Mouse (Mus musculus): ENCODE results near the gene Stard7.
"Not testable (repeated sequence)": the region's sequence is repeated elsewhere in the genome, so short reads cannot be mapped to it uniquely, and the experiment has no call there.

Stard7 gene

GRCm38 (mm10) chr2:127269491-127270299 lies at the start of gene Stard7:
Gene Stard7, plus strand, starts transcription at chr2:127270218.
- peak; percentile 95 for DNase-seq

- DNase-seq = no peak
Observed at GRCm38 (mm10) chr2:127225261-127225660, 44.8 kb upstream of the Stard7 start.

GRCm38 (mm10) chr2:127237897-127238610 lies 32.0 kb upstream of the Stard7 start:
- DNase-seq = no peak

GRCm38 (mm10) chr2:127240065-127240464 lies 30.0 kb upstream of the Stard7 start:
- no peak for DNase-seq

GRCm38 (mm10) chr2:127247592-127248333 lies 22.3 kb upstream of the Stard7 start, which contains the start of the genes Ciao1 and Tmem127:
Gene Ciao1, minus strand, starts transcription at chr2:127247816.
Gene Tmem127, plus strand, starts transcription at chr2:127247908.
- DNase-seq = peak; percentile 98

GRCm38 (mm10) chr2:127248334-127249004 lies 21.5 kb upstream of the Stard7 start:
- peak; percentile 25 for DNase-seq

GRCm38 (mm10) chr2:127250291-127251008 lies 19.6 kb upstream of the Stard7 start:
- no peak for DNase-seq

- DNase-seq = no peak
Observed at GRCm38 (mm10) chr2:127251457-127251856, 18.6 kb upstream of the Stard7 start.

- no peak for DNase-seq
Observed at GRCm38 (mm10) chr2:127251880-127252527, 18.0 kb upstream of the Stard7 start.

- no peak for DNase-seq
Observed at GRCm38 (mm10) chr2:127252787-127253186, 17.2 kb upstream of the Stard7 start.

- DNase-seq = no peak
Observed at GRCm38 (mm10) chr2:127254604-127255134, 15.3 kb upstream of the Stard7 start.

GRCm38 (mm10) chr2:127255294-127255693 lies 14.7 kb upstream of the Stard7 start:
- DNase-seq = no peak

- DNase-seq = peak; percentile 23
Observed at GRCm38 (mm10) chr2:127259340-127259739, 10.7 kb upstream of the Stard7 start.

- DNase-seq = no peak
Observed at GRCm38 (mm10) chr2:127262480-127262879, 7.5 kb upstream of the Stard7 start.

GRCm38 (mm10) chr2:127267854-127268253 lies 2.2 kb upstream of the Stard7 start:
- DNase-seq = no peak

GRCm38 (mm10) chr2:127270300-127271041 lies 453 bp downstream of the Stard7 start:
- DNase-seq = peak; percentile 84

- DNase-seq = peak; percentile 22
Observed at GRCm38 (mm10) chr2:127271042-127271515, 1.1 kb downstream of the Stard7 start.

GRCm38 (mm10) chr2:127272049-127272448 lies 2.0 kb downstream of the Stard7 start:
- not testable (repeated sequence) for DNase-seq

GRCm38 (mm10) chr2:127272806-127273205 lies 2.8 kb downstream of the Stard7 start:
- no peak for DNase-seq

- no peak for DNase-seq
Observed at GRCm38 (mm10) chr2:127274590-127274989, 4.6 kb downstream of the Stard7 start.
